Mouse (Mus musculus) right cerebral cortex, postnatal 25 days (tissue): ENCODE measurements around the gene Parp1.

Experiments used
- DNase-seq: peaks from one replicate; pipeline ENCODE4 v3.0.0; 2022

Gene Parp1

DNA sequence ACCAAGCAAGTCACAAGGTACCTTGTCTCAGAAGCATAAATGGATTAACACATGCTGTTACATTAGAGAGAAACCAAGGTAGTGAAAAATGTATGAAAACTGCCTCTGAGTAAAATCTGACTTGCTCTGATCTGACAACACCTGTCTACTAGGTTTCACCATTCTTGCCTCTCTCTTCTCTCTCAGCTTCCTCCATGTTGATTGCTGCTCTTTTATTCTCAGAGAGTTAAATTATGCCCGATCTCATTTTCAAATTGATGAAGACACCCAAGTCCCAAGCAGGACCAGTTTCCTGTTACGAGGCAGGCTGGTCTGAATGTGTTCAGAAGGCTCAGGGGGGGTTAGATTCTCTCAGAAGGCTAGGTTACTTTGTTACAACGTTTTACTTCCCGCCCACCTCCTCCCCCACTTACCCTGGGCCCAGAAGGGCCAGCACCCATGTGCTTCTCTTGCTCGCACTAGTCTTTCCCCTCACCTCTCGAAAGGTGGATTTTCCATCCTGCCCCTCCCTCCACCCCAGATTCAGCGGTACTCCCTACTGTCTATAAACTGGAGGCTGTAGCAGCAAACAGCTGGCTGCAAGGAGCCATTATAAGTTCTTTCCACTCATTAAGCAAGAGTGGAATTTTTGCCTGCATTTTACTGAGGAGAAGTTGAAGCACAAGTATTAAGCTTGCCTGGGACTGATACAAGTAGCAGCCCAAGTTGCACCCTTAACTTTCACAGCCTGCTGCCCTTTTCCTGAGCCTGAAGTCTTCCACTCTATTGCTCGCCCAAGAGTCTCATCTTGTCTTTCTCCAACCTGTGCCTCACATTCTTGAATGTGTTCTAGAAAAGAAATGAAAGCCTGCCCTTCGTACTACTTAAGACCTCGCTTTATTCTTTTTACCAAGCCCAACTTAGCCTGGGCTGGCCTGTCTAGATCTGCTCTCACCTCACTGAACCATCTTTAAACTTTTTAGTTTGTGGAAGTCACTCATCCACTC lies 71.0 kb downstream of the Parp1 start:
- DNase-seq, result no peak

GRCm38 (mm10) chr1:180640605-180641125 lies 71.9 kb downstream of the Parp1 start:
- DNase-seq, result no peak

DNA sequence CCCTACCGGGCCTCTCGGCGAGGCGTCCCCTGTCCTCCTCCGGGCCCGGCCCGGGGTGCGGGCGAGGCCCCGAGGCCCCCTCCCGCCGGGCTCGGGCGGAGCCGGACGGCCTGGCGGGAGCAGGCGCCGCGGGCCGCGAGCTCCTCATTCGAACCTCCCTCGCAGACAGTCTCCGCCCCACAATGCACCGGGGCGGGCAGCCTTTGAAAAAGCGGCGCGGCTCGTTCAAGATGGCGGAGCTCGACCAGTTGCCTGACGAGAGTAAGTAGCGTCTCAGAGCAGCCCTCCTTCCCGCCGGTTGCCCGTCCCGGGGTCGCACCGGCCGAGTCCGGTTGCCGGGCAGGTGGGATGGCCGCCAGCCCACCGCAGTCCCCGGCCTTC lies 72.4 kb downstream of the Parp1 start, which contains the start of gene Lin9:
Lin9 (plus strand) TSS at position 14 of the 381 bp plus-strand sequence.
- peak; percentile 91 for DNase-seq

DNA sequence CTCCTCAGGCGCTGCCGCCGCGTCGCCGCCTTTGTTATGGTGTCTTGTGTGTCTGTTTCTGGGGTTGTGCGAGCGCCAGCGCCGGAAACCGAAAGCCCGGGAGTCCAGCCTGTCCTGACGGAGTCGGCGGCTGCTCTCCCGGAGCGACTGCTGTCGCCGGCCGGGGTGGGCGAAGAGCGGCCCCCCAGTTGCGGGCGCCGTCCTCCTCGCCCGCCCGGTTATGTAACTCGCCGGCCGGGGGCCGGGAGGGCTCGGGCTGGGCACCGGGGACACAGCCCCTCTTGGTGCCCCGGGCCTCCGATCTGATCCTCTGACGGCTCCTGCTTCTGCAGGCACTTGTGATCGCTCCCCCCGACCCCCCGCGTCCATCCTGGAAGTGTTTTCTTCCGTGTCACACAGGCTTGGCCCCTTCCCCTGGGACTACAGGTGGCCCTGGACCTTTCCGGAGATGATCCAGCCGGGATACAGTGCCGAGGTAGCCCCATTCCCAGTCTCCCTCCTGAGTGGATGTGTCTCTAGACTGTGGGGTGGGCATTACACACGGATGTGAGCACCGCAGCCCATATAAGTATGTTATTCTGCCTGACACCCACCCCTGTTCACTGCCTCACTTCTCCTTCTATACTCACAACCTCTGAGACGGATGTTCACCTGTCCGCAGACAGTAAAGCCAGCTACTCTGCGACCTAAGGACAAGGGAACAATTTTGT lies 72.9 kb downstream of the Parp1 start:
- no peak for DNase-seq

GRCm38 (mm10) chr1:180642228-180642564 lies 73.5 kb downstream of the Parp1 start:
- DNase-seq, result no peak
